Mouse (Mus musculus) cerebellum, adult 9-10 months (tissue): Measurements from ENCODE around the gene Aurkb.
A peak's percentile ranks its signal among the peaks of the same experiment; 100 is the strongest.

Experiments used
- DNase-seq: peaks from one replicate; pipeline ENCODE4 v3.0.0; 2022

The Aurkb gene

GRCm38 (mm10) chr11:69099915-69100345 is 54.5 kb downstream of the Aurkb start:
- DNase-seq, result peak; percentile 91

GRCm38 (mm10) chr11:69100639-69101360 is 55.4 kb downstream of the Aurkb start:
- DNase-seq, result peak; percentile 70
